Mouse (Mus musculus): ENCODE measurements around the gene Gm21663.
"Not testable (repeated sequence)": the region's sequence is repeated elsewhere in the genome, so short reads cannot be mapped to it uniquely, and the experiment has no call there.

Gene Gm21663

DNA sequence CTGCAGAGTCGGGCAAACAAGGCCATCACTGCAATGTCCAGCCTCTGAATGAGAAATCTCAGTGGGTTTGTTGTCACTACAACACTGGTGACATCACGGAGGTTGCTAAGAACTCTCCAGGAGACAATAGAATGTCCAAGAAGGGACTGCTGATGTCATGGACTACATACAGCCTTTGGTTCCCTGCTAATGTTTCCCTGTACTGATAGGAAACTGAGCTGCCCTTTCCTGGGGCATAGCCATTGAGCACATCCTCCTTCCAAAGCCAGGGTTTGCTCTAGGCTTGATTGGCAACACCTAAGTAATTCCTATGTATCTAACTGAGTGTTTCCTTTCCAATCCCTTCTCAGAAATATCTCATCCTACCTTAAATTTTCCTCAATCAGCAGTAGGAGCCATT is at the start of gene Gm21663:
TSS of gene Gm21663 (minus strand) at position 101 of the 400 bp plus-strand sequence.
- not testable (repeated sequence) for DNase-seq

DNA sequence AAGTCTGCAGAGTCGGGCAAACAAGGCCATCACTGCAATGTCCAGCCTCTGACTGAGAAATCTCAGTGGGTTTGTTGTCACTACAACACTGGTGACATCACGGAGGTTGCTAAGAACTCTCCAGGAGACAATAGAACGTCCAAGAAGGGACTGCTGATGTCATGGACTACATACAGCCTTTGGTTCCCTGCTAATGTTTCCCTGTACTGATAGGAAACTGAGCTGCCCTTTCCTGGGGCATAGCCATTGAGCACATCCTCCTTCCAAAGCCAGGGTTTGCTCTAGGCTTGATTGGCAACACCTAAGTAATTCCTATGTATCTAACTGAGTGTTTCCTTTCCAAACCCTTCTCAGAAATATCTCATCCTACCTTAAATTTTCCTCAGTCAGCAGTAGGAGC is 46.4 kb upstream of the Gm21663 start, which contains the start of gene Gm21698:
TSS of gene Gm21698 (minus strand) at position 101 of the 400 bp plus-strand sequence.
- DNase-seq = not testable (repeated sequence)

DNA sequence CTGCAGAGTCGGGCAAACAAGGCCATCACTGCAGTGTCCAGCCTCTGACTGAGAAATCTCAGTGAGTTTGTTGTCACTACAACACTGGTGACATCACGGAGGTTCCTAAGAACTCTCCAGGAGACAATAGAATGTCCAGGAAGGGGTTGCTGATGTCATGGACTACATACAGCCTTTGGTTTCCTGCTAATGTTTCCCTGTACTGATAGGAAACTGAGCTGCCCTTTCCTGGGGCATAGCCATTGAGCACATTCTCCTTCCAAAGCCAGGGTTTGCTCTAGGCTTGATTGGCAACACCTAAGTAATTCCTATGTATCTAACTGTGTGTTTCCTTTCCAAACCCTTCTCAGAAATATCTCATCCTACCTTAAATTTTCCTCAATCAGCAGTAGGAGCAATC is 30.4 kb upstream of the Gm21663 start, which contains the start of gene Gm21680:
TSS of gene Gm21680 (minus strand) at position 101 of the 400 bp plus-strand sequence.
- not testable (repeated sequence) for DNase-seq

DNA sequence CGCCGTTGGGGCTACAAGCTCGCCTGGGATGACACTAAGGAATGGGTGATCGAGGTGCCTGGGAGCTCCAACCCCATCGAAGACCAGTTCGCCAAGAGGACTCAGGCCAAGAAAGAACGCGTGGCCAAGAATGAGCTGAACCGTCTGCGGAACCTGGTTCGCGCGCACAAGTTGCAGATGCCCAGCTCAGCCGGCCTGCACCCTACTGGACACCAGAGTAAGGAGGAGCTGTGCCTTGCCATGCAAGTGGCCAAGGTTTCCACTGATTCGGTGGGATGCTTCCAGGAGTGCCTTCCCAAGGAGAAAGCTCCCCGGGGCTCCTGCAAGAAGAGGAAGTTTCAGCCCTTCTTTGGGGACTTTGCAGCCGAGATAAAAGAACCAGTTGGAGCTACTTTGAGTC is 14.9 kb upstream of the Gm21663 start:
- DNase-seq = not testable (repeated sequence)

DNA sequence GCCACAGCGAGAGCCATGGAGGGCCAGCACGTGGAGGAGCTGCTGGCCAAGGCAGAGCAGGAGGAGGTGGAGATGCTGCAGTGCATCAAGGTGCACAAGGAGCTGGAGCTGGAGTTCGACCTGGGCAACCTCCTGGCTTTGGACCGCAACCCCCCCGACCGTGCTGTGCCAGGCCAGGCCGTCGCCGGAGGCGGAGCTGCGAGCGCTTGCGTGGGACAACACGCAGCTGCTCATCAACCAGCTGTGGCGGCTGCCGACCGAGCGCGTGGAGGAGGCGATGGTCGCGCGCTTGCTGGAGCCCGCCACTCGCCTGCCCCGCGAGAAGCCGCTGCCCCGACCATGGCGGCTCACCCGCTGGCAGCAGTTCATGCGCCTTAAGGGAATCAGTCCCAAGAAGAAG is 14.4 kb upstream of the Gm21663 start:
- not testable (repeated sequence) for DNase-seq

DNA sequence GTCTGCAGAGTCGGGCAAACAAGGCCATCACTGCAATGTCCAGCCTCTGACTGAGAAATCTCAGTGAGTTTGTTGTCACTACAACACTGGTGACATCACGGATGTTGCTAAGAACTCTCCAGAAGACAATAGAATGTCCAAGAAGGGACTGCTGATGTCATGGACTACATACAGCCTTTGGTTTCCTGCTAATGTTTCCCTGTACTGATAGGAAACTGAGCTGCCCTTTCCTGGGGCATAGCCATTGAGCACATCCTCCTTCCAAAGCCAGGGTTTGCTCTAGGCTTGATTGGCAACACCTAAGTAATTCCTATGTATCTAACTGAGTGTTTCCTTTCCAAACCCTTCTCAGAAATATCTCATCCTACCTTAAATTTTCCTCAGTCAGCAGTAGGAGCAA is 12.1 kb upstream of the Gm21663 start, which contains the start of gene Gm21671:
TSS of gene Gm21671 (minus strand) at position 101 of the 400 bp plus-strand sequence.
- DNase-seq = not testable (repeated sequence)

DNA sequence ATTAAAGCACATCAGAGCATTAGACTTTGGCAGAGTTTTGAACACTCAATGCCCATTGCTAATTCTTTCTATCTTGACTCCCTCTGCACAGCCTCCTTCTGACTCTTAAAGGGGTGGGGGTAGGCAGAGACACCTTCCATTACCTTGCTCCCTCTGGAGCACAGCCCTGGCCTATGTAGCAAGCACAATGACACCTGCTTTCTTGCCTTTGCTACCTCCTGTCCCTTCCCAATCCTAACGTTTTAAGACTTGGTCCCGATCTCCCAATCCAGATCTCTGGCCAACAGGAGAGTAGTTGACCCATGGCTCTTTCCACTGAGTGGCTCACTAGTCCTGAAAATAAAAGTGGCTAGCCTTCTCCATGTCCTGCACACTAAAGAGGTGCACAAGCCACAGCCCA is 3.2 kb upstream of the Gm21663 start:
- not testable (repeated sequence) for DNase-seq

DNA sequence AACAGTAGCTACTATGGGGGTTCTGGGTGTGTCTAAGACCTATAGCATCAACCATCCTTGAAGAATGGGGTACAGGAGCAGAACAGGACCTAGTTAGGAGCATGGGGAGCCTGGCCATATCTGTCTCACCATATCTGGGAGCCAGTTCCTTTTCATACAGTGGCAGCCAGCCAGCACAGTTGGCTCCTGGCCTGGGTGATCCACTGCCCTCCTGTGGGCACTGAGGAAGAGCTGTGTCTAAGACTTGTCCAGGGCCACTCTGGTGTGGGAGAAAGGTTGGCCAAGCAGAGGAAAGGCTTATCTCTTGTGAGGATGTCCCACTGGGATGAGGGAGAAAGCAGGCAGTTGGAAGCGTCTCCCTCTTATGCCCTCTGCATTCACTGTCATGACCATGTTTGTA is 50.9 kb downstream of the Gm21663 start:
- DNase-seq = peak; percentile 23 to 58

DNA sequence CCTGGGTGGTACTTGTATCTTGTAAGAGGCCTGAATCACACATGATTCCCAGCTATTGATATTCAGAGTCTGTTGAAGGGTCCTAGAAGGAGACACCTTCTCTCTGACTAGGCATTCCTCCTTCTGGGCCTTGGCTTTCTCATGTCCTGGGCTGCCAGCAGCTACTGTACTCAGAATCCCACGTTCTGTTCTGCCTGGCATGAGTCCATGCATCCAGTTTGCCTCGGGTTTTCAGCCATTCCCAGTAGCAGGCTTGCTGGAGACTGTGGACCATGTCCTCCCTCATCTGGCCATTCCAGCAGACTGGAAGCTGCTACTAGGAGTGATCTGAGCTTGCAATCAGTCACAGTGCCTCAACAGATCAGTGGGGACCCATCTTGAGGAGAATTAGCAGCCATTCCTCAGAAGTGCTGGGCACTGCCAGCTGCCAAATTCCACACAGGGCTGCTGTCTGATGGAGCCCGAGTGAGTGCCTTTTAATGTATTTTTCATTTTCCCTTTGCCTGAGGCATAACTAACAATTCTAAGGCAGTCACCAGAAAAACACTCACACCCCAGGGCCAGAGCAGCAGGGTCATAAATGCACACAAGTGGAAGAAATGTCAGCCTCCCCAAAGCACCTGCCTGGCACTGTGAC is 52.3 kb downstream of the Gm21663 start:
- DNase-seq = no peak

DNA sequence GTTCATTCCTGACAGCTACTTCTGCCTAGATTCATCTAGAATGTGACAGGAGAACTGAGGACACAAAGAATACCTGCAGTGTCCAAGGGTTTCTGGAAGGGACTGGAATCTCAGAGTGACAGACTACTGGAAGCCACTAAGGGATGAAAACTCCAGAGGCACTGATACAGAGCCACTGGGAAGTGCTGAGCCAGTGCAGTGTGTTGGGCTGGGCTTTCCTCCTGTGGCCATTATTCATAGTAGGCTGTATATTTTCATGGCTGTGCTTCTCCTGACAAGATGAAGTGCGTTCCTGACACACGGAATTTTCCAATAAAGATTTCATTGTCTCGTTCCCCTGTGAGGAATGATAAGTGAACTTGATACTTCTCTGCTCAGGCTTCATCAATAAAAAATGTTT is 55.5 kb downstream of the Gm21663 start:
- DNase-seq = no peak

Data from kidney, adult 8-10 months (tissue).